Mouse (Mus musculus): ENCODE results near the gene Zbtb46. TPM values are rescaled to one million over a fixed set of nuclear protein-coding genes. Genes with fewer than 3 reads are reported as not detected.

The Zbtb46 gene
- total RNA-seq, 1 experiment from 2014 or later: 20.8 TPM

- no peak for DNase-seq
Measured at GRCm38 (mm10) chr2:181403722-181404121, 55.5 kb downstream of the Zbtb46 start.

- DNase-seq: no peak
Measured at GRCm38 (mm10) chr2:181401497-181401896, 57.7 kb downstream of the Zbtb46 start.

DNA sequence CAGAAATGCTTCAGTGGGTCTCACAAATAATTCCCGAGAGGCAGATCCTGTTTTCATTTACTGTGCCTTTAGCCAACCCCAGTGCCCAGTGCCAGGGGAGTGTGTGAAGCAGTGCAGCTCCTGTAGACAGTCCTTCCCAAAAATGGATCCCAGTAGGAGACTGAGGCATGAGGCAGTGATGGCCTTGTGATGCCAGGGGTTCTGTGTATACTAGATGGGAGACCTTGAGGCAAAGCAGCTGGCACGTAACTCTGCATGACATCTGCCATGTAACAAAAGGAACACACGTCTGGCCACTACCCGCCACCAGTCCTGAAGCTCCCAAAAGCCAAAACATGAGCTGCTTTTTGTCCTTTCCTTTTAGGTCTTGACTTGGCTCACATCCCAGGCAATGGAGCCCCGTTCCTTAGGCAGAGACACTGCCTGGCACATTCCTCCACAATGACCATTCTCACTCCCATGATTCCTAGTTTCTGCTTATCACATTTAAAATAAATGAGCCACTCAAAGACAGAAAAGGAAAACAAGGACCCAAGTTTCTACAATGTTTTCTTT, 61.9 kb downstream of the Zbtb46 start:
- no peak for DNase-seq

GRCm38 (mm10) chr2:181394086-181394485, 65.1 kb downstream of the Zbtb46 start:
- no peak for DNase-seq

DNA sequence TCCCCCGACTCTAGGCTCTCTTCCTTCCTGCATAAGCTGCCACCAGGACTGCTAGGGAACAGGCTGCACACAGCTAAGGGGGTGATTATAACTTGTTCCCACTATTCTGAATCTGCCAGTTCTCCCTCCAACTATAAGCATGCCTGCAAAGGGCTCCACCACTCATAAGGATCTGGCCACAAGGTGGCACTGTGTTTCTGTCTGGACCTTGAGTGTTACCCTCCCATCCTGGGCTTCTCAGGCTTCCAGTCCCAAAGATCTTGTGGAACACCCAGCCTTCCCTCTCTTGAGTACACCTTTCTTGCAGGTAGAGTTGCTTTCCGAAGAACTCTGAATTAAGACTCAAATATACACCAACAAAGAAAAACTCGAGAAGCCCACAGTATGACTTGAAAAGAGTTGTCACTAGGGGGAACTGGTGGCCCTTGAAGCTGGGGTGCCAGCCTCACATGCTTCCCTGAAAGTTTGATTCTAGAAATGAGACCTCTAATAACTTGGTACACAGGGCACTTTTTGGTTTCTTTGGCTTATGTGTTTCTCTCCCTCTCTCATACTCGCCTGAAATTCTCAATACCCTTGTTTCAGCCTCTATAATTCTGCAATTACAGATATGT, 66.5 kb downstream of the Zbtb46 start:
- peak; percentile 89 for DNase-seq

DNA sequence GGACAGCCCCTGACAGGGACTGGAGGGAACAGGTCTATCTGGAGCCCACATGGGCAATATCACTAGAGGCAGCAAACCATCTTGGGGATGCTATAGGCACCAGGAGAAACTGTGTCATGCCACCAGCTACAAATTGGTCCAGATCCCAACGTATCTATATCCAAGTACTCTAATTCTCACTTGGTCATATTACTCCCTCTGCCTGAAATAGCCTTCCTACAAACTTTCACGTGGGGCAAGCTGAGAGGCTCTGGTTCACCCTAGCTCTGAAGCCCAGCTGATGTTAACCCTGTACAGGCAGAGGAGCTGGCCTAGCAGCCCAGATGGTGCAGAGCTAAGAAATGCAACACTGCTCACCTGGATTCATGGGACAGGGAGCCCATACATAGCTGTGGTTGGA, 67.7 kb downstream of the Zbtb46 start:
- DNase-seq: no peak

DNA sequence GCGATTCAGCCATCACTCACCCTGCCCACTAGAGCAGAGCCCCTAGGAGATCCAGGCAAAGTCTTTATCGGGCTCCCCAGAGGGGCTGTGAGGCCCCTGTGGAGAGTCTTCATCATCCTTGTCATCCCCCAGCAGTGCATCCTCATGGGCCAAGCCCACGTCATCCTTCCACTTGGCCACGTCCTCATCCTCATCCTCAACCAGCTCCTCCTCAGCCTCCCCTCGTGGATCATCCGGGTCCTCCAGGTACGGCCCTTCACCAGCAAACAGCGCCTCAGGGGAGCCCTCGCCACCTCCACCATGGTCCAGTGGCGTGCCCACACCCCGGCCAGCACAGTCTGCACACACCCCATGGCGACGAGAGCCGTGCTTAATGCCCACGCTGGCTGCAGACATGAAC, 68.2 kb downstream of the Zbtb46 start:
- no peak for DNase-seq

DNA sequence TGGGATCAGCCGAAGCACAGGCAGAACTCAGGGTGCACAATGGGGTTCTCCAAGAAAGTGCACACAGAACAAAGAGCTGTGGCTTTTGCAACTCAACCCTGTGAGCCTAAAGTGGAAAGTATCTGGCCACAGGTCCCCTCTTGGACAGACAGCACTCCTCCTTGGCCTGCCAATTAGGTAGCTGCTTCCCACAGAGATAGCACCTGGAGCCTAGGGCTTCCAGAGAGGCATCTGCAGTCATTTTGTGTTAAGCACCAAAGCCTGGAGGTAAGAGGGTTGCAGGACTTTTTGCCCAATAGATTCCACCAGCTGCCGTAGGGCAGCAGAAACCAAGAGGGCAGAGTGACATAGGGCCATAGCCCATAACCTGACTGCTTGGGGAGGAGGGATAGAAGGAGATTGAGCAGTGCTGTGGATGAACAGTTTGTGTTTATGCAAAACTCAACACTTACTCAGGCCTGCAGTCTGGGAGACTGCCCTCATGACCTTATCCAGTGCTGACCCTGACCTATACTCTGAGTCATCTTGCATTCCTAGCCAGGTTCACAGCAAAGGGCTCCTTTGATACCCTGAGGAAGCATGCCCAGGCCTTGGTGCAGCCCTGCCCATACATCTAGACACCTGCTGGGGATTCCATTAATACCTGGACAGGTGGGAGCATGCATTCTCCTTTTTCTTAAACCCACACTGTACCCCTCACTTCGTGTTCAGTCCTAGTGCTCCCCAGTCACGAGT, 68.9 kb downstream of the Zbtb46 start:
- DNase-seq: no peak

GRCm38 (mm10) chr2:181386663-181387210, 72.5 kb downstream of the Zbtb46 start:
- no peak for DNase-seq

DNA sequence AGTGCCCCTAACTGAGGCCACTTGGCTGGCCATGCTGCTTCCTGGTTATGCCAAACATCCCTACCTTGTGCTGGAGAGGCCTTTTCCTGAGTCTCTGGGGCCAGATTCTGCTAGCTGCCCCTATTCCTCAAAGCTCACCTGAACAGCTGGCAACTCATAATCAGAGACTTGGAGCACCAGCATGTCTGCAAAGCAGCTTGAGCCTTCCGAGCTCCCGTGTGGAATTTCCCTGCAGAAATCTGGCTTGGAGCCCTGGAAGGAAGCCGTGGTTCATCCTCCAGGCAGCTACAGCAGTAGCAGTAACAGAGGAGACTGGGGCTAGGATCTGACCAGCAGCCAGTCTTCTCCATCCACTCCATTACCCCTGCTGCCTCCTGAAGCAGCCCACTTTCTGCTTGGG, 73.3 kb downstream of the Zbtb46 start:
- DNase-seq: peak; percentile 60

DNA sequence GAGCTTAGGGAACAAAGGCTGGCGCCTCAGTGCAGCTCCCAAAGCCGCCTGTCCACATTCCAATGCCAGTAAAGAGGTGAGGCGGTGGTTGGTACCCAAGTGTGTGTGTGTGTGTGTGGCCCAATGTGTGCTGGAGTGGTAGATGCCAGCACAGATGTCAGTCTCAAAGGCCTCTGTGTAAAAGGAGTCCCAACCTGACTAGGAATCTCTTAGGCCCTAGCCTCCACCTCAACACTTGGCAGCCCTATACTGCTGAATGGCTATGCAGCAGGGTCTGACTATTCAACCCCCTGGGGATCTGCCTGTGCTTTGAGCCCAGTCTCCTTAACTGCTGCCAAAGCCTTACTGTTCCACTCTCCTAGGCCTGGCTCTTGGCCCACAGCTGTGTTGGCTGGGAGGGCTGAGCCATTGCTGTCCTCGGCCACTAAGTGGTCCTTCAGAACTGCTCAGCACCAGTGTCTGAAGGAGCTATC, 74.3 kb downstream of the Zbtb46 start:
- peak; percentile 46 for DNase-seq

- no peak for DNase-seq
Measured at GRCm38 (mm10) chr2:181384463-181384862, 74.8 kb downstream of the Zbtb46 start.

- DNase-seq: no peak
Measured at GRCm38 (mm10) chr2:181381631-181382306, 77.5 kb downstream of the Zbtb46 start.

- DNase-seq: no peak
Measured at GRCm38 (mm10) chr2:181381107-181381506, 78.1 kb downstream of the Zbtb46 start.

DNA sequence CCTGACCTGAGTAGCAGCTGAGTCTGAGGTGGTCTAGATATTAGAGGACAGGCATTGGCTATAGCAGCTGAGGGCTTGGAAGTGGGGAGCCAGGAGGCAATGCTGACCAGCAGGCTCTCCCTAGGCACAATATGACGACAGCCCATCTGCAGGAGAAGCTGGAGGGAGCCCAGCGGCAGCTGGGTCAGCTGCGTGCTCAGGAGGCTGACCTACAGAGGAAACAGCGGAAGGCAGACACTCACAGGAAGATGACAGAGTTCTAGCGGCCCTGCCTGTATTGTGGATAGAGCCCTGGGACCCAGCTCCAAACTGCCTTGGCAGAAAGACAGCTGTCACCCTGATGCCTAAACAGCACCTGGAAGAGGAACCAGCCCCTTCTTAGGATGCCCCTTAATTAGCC, 79.0 kb downstream of the Zbtb46 start:
- DNase-seq: no peak

DNA sequence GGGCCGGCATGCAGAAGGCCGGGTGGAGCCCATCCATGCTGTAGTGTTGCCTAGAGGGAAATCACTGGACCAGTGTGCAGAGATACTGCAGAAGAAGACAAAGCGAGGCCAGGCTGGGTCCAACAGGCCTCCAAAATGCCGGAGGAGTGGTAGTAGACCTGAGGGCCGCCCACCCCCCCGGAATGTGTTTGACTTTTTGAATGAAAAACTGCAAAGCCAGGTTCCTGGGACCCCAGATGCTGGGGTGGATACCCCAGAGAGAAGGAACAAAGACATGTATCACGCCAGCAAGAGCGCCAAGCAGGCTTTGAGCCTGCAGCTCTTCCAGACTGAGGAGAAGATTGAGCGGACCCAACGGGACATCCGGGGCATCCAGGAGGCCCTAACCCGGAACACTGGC, 79.4 kb downstream of the Zbtb46 start, which contains the start of gene Lime1:
Gene Lime1, plus strand, starts transcription at position 301 of the 400 bp plus-strand sequence.
- DNase-seq: no peak

- no peak for DNase-seq
Measured at GRCm38 (mm10) chr2:181378701-181379100, 80.5 kb downstream of the Zbtb46 start.

GRCm38 (mm10) chr2:181377230-181377629, 82.0 kb downstream of the Zbtb46 start:
- DNase-seq: no peak

GRCm38 (mm10) chr2:181375787-181376186, 83.4 kb downstream of the Zbtb46 start:
- no peak for DNase-seq

DNA sequence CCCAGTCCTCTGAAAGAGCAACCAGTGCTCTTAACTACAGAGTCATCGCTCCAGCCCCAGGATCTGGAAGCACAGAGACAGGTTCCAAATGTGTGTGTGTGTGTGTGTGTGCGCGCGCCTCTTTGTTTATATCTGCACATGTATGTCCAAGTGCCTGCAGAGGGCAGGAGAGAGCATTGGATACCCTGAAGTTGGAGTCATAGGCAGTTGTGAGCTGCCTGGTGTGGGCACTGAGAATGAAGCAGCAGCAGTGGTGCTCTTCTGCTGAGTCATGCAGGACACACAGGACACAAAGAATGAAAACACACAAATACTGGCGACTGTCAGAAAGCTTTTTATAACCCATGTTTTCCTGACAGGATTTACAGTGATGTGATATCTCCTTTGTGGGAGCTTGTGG, 89.2 kb downstream of the Zbtb46 start:
- DNase-seq: no peak

- DNase-seq: peak; percentile 21
Measured at GRCm38 (mm10) chr2:181365655-181366075, 93.6 kb downstream of the Zbtb46 start.

DNA sequence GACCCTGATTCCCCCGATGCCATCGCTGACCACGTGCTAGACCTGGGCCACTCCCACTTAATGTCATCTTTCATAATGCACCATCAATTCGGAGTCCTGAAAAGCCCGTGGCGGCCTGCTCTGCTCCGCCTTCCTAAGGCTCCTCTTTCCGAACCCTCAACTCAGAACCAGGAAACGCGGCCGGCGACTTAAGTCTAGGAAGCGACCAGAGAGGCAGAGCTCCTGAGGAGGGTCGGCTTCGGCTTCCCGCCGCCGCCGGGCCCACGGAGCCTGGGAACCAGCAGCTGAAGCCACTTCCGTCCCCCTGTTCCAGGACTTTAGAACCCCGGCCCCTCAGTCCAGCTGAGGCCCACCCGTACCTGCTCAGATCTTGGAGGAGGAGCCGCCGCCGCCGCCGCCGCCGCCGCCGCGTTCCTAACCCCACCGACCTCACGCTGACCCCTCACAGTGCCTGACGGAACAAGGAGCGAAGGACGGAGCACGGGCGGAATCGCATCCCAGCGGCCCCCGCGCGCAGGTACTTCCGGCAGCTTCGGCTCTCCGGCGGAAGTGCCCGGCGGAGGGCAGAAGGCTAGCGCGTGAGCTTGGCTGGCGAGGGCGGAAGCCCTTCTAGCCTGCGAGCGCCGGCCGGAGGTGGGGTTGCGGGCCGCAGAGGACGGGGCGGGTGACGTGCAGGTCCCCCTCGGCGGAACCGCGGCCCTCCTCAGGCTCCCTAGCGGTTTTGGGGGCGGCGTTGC, 94.2 kb downstream of the Zbtb46 start, which contains the start of the genes Zgpat and Arfrp1:
Gene Zgpat, plus strand, starts transcription at position 69 of the 737 bp plus-strand sequence.
Gene Arfrp1, minus strand, starts transcription at position 545 of the 737 bp plus-strand sequence.
- peak; percentile 90 for DNase-seq
